Mouse (Mus musculus) ES-Bruce4 (cell line): ENCODE measurements around the gene Etv6.

Experiments
- CTCF ChIP-seq: IDR thresholded peaks from one replicate; pipeline ENCODE4 v1.8.1; 2011; ENCODE audit warnings: low read depth, low read length
- POLR2A ChIP-seq: IDR thresholded peaks from one replicate; pipeline ENCODE4 v1.8.1; 2011; ENCODE audit warnings: low read length; ENCODE audit not compliant: insufficient read depth

GRCm38 (mm10) chr6:134152539-134152938, 117.0 kb downstream of the Etv6 start:
- TF ChIP-seq CTCF (no peak), POLR2A (no peak)
